Mouse (Mus musculus) liver, adult 2 months (tissue): ENCODE data around the gene Fam114a1. TPM values are rescaled to one million over a fixed set of nuclear protein-coding genes. Genes with fewer than 3 reads are reported as not detected.

Source experiments
- DNase-seq: peaks from one replicate; pipeline ENCODE4 v3.0.0-alpha.2; 2011; ENCODE audit warnings: low read depth, low spot score; ENCODE audit errors: extremely low read depth
- H3K27ac ChIP-seq: fragments of 200-500 bp; replicated peaks from 2 replicates; pipeline ENCODE4 v1.5.1; 2012; ENCODE audit warnings: low read depth, mild to moderate bottlenecking, control low read depth, inconsistent platforms, low read length; ENCODE audit not compliant: insufficient read depth
- H3K27me3 ChIP-seq: fragments of 200-500 bp; 2 replicates; pipeline ENCODE4 v1.6.1; 2012; ENCODE audit warnings: mild to moderate bottlenecking, moderate library complexity, low read length, inconsistent platforms; ENCODE audit not compliant: control insufficient read depth, insufficient read depth
- H3K36me3 ChIP-seq: fragments of 200-500 bp; 2 replicates; pipeline ENCODE4 v1.6.1; 2012; ENCODE audit warnings: low read length, inconsistent platforms; ENCODE audit not compliant: control insufficient read depth, insufficient read depth
- H3K4me1 ChIP-seq: fragments of 200-500 bp; 2 replicates; pipeline ENCODE4 v1.6.1; 2011; ENCODE audit warnings: low read length; ENCODE audit not compliant: control insufficient read depth, insufficient read depth
- H3K4me3 ChIP-seq: fragments of 200-500 bp; 2 replicates; pipeline ENCODE4 v1.5.1; 2011; ENCODE audit warnings: low read depth, mild to moderate bottlenecking, control low read depth, low read length, moderate library complexity; ENCODE audit not compliant: insufficient read depth
- H3K79me2 ChIP-seq: fragments of 200-500 bp; 2 replicates; pipeline ENCODE4 v1.6.1; 2012; ENCODE audit warnings: inconsistent platforms, mild to moderate bottlenecking, low read length, moderate library complexity; ENCODE audit not compliant: control insufficient read depth, insufficient read depth
- H3K9ac ChIP-seq: fragments of 200-500 bp; 2 replicates; pipeline ENCODE4 v1.6.1; 2012; ENCODE audit warnings: low read depth, mild to moderate bottlenecking, control low read depth, inconsistent platforms, low read length
- CTCF ChIP-seq: fragments of 200-500 bp; IDR thresholded peaks from 2 replicates; pipeline ENCODE4 v1.5.1; 2011; ENCODE audit warnings: low read depth, low read length, control low read depth
- POLR2A ChIP-seq: fragments of 200-500 bp; IDR thresholded peaks from 2 replicates; pipeline ENCODE4 v1.6.1; 2011; ENCODE audit warnings: low read length, control low read depth; ENCODE audit not compliant: insufficient read depth; ENCODE audit errors: extremely low read depth
- WGBS: fragments of 180-500 bp; shearing (Covaris S2); methylation state at CpG from one replicate; pipeline ENCODE4 v1.1.7; 2018; 5-methylcytosine and 5-hydroxymethylcytosine counted together
- polyA plus RNA-seq: library from polyadenylated mRNA; depleted of rRNA; stranded (reverse); fragments of >200 nt; gene quantifications from 2 replicates; pipeline ENCODE4 v1.2.3, GENCODE M21; 2012
- total RNA-seq: library from RNA; depleted of rRNA; stranded (reverse); fragments of >200 nt; gene quantifications from 2 replicates; pipeline ENCODE4 v1.2.3, GENCODE M21; 2014

Fam114a1 gene
- total and polyA plus RNA-seq, 2 experiments, result 11.9 to 20.2 TPM

GRCm38 (mm10) chr5:65063266-65063665, 93.4 kb downstream of the Fam114a1 start:
- H3K4me3 ChIP-seq, result no peak overlapping the region
- no peak overlapping the region for H3K9ac ChIP-seq
- no peak overlapping the region for H3K27ac ChIP-seq
- H3K36me3 ChIP-seq, result no peaks in the 10 kb centered on the region
- H3K4me1 ChIP-seq, result peaks cover under 1% of the 10 kb centered on the region; the same call in 1 of the 2 replicates
- no peaks in the 10 kb centered on the region for H3K79me2 ChIP-seq
- no peaks in the 10 kb centered on the region for H3K27me3 ChIP-seq
- TF ChIP-seq CTCF (no peak), POLR2A (no peak)
- DNase-seq, result no peak
- WGBS, result 91% methylated on average over 2 of the region's 2 CpGs

- DNase-seq, result peak; percentile 18
- no peak overlapping the region for H3K27ac ChIP-seq
- 40% methylated on average over 6 of the region's 6 CpGs for WGBS
- no peaks in the 10 kb centered on the region for H3K79me2 ChIP-seq
- H3K36me3 ChIP-seq, result no peaks in the 10 kb centered on the region
- H3K4me3 ChIP-seq, result no peak overlapping the region
- H3K27me3 ChIP-seq, result no peaks in the 10 kb centered on the region
- H3K4me1 ChIP-seq, result peaks cover 2% of the 10 kb centered on the region; the same call in 1 of the 2 replicates
- TF ChIP-seq POLR2A (no peak), CTCF (no peak)
- no peak overlapping the region for H3K9ac ChIP-seq
Measured at GRCm38 (mm10) chr5:65068166-65068565, 98.3 kb downstream of the Fam114a1 start.

- no peak overlapping the region for H3K27ac ChIP-seq
- no peak overlapping the region for H3K9ac ChIP-seq
- H3K27me3 ChIP-seq, result no peaks in the 10 kb centered on the region
- H3K79me2 ChIP-seq, result no peaks in the 10 kb centered on the region
- peaks cover 2% of the 10 kb centered on the region; the same call in 1 of the 2 replicates for H3K4me1 ChIP-seq
- no peaks in the 10 kb centered on the region for H3K36me3 ChIP-seq
- 91% methylated on average over 11 of the region's 11 CpGs for WGBS
- no peak for DNase-seq
- TF ChIP-seq POLR2A (no peak), CTCF (no peak)
- no peak overlapping the region for H3K4me3 ChIP-seq
Measured at GRCm38 (mm10) chr5:65069872-65070271, 100.0 kb downstream of the Fam114a1 start.

- H3K36me3 ChIP-seq, result no peaks in the 10 kb centered on the region
- no peak for DNase-seq
- WGBS, result 90% methylated on average over 6 of the region's 6 CpGs
- no peaks in the 10 kb centered on the region for H3K79me2 ChIP-seq
- TF ChIP-seq POLR2A (no peak), CTCF (no peak)
- no peak overlapping the region for H3K4me3 ChIP-seq
- H3K4me1 ChIP-seq, result peaks cover 2% of the 10 kb centered on the region; the same call in 1 of the 2 replicates
- no peaks in the 10 kb centered on the region for H3K27me3 ChIP-seq
- H3K9ac ChIP-seq, result no peak overlapping the region
- H3K27ac ChIP-seq, result no peak overlapping the region
Measured at GRCm38 (mm10) chr5:65071689-65072118, 101.8 kb downstream of the Fam114a1 start.

GRCm38 (mm10) chr5:65073247-65073646, 103.4 kb downstream of the Fam114a1 start:
- Histone ChIP-seq H3K4me3 (no peak overlapping the region), H3K4me1 (peaks cover 1% of the 10 kb centered on the region; the same call in 1 of the 2 replicates), H3K27me3 (no peaks in the 10 kb centered on the region), H3K9ac (no peak overlapping the region), H3K27ac (no peak overlapping the region), H3K36me3 (no peaks in the 10 kb centered on the region), H3K79me2 (no peaks in the 10 kb centered on the region)
- TF ChIP-seq POLR2A, result no peak
- TF ChIP-seq CTCF, result no peak
- 71% methylated on average over 4 of the region's 4 CpGs for WGBS
- no peak for DNase-seq

GRCm38 (mm10) chr5:65074693-65075092, 104.8 kb downstream of the Fam114a1 start:
- Histone ChIP-seq H3K36me3 (no peaks in the 10 kb centered on the region), H3K79me2 (no peaks in the 10 kb centered on the region), H3K27ac (no peak overlapping the region), H3K9ac (no peak overlapping the region), H3K27me3 (no peaks in the 10 kb centered on the region), H3K4me3 (no peak overlapping the region), H3K4me1 (no peaks in the 10 kb centered on the region)
- no peak for DNase-seq
- WGBS, result 66% methylated on average over 7 of the region's 7 CpGs
- TF ChIP-seq CTCF (peak; percentile 49), POLR2A (no peak)
